Mouse (Mus musculus) embryonic facial prominence, embryonic 14.5 days (tissue): ENCODE data around the gene Tbx4. TPM values are rescaled to one million over a fixed set of nuclear protein-coding genes. Genes with fewer than 3 reads are reported as not detected.

ENCODE experiments used
- ATAC-seq: fragments of 200-750 bp; cut with Nextera tagmentation; 2 replicates; pipeline ENCODE4 v1.8.0; 2017; ENCODE audit warnings: low read depth, moderate number of reproducible peaks, moderate TSS enrichment
- DNase-seq: peaks from one replicate; pipeline ENCODE4 v3.0.0-alpha.2; 2015; ENCODE audit warnings: low spot score
- H3K27ac ChIP-seq: fragments of 300-500 bp; sonication (generic); replicated peaks from 2 replicates; pipeline ENCODE4 v1.5.1; 2014; ENCODE audit warnings: low read depth, mild to moderate bottlenecking, low read length, moderate library complexity
- H3K27me3 ChIP-seq: fragments of 300-500 bp; sonication (generic); replicated peaks from 2 replicates; pipeline ENCODE4 v1.6.1; 2014; ENCODE audit warnings: low read length; ENCODE audit not compliant: control insufficient read depth, insufficient read depth
- H3K36me3 ChIP-seq: fragments of 300-500 bp; sonication (generic); 2 replicates; pipeline ENCODE4 v1.6.1; 2014; ENCODE audit warnings: low read length, mixed read lengths; ENCODE audit not compliant: control insufficient read depth, insufficient read depth
- H3K4me1 ChIP-seq: fragments of 300-500 bp; sonication (generic); 2 replicates; pipeline ENCODE4 v1.6.1; 2014; ENCODE audit warnings: antibody characterized with exemption, low read length; ENCODE audit not compliant: control insufficient read depth, insufficient read depth
- H3K4me2 ChIP-seq: fragments of 300-500 bp; sonication (generic); 2 replicates; pipeline ENCODE4 v1.6.1; 2014; ENCODE audit warnings: low read depth, mild to moderate bottlenecking, low read length, moderate library complexity, mixed read lengths
- H3K4me3 ChIP-seq: fragments of 300-500 bp; sonication (generic); 2 replicates; pipeline ENCODE4 v1.5.1; 2014; ENCODE audit warnings: low read depth, mild to moderate bottlenecking, low read length
- H3K9ac ChIP-seq: fragments of 300-500 bp; sonication (generic); 2 replicates; pipeline ENCODE4 v1.6.1; 2014; ENCODE audit warnings: low read depth, mild to moderate bottlenecking, low read length, moderate library complexity, mixed read lengths
- H3K9me3 ChIP-seq: fragments of 300-500 bp; sonication (generic); 2 replicates; pipeline ENCODE4 v1.6.1; 2016; ENCODE audit warnings: low read length; ENCODE audit not compliant: control insufficient read depth
- WGBS: fragments of 180-500 bp; shearing (Covaris S2); extraction: QIAGEN DNeasy Blood & Tissue Kit; methylation state at CpG from one replicate; pipeline ENCODE4 v1.1.7; 2014; 5-methylcytosine and 5-hydroxymethylcytosine counted together
- polyA plus RNA-seq: library from polyadenylated mRNA; unstranded; fragments of >200 nt; fragmentation: Nextera tagmentation; extraction: Ambion mirVana; gene quantifications from 2 replicates; pipeline ENCODE4 v1.2.1, GENCODE M21; 2014

The Tbx4 gene
- polyA plus RNA-seq, 1 experiment from 2014 or later = 0.85 TPM

- no peak overlapping the region for H3K4me2 ChIP-seq
- no peak for DNase-seq
- H3K9me3 ChIP-seq = no peaks in the 10 kb centered on the region
- no peak for ATAC-seq
- no peak overlapping the region for H3K27ac ChIP-seq
- no peaks in the 10 kb centered on the region; the same call in 1 of the 2 replicates for H3K4me1 ChIP-seq
- 0 out of 2 replicates have a peak overlapping the region, but pooled peaks have one; percentile 1 for H3K4me3 ChIP-seq
- WGBS = 3% methylated on average over 22 of the region's 22 CpGs
- no peak overlapping the region for H3K9ac ChIP-seq
- H3K27me3 ChIP-seq = peaks cover 75% of the 10 kb centered on the region
- no peaks in the 10 kb centered on the region for H3K36me3 ChIP-seq
Observed at GRCm38 (mm10) chr11:85886429-85886785, 185 bp downstream of the Tbx4 start.

GRCm38 (mm10) chr11:85887273-85887672 is 1.1 kb downstream of the Tbx4 start:
- ATAC-seq (no peak), DNase-seq (no peak)
- Histone ChIP-seq H3K4me3 (no peak overlapping the region), H3K9ac (no peak overlapping the region), H3K36me3 (no peaks in the 10 kb centered on the region), H3K27me3 (peaks cover 78% of the 10 kb centered on the region), H3K4me2 (no peak overlapping the region), H3K9me3 (no peaks in the 10 kb centered on the region), H3K27ac (no peak overlapping the region), H3K4me1 (no peaks in the 10 kb centered on the region; the same call in 1 of the 2 replicates)
- WGBS = 26% methylated on average over 6 of the region's 6 CpGs

DNA sequence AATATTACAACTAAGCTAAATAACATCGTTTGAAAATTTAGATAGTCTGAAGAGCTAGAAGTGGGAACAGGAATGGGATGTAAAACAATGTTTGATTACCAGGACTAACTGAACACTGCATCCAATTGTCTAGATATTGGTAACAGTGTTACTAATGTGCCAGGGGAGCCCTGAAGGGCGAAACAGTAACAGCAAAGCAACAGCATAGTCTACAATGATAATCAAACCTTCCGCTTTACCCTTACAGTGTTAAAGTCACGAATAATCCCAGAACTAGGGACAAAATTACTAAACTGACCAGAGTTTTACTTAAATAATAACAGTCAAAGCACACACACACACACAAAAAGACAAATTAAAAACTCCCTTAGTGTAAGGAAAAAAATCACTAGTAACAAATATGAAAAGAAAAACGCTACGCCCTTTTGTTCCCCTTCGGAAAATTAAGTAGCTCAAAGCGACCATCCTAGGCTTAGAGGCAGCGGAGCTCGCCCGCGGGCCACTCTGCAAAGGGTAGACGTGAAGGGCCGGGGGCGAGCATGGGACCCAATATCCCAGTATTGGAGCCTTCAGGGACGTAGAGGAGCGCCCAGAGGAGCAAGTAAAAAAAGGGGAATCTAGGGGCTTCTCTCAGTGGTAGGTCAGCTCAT is 1.7 kb downstream of the Tbx4 start:
- Histone ChIP-seq H3K36me3 (no peaks in the 10 kb centered on the region), H3K27ac (no peak overlapping the region), H3K4me3 (peak overlapping the region; percentile 10), H3K9ac (no peak overlapping the region), H3K4me1 (no peaks in the 10 kb centered on the region; the same call in 1 of the 2 replicates), H3K27me3 (peaks cover 82% of the 10 kb centered on the region), H3K4me2 (peak overlapping the region; percentile 33), H3K9me3 (no peaks in the 10 kb centered on the region)
- DNase-seq = no peak
- WGBS = 6% methylated on average over 17 of the region's 17 CpGs
- ATAC-seq = no peak

DNA sequence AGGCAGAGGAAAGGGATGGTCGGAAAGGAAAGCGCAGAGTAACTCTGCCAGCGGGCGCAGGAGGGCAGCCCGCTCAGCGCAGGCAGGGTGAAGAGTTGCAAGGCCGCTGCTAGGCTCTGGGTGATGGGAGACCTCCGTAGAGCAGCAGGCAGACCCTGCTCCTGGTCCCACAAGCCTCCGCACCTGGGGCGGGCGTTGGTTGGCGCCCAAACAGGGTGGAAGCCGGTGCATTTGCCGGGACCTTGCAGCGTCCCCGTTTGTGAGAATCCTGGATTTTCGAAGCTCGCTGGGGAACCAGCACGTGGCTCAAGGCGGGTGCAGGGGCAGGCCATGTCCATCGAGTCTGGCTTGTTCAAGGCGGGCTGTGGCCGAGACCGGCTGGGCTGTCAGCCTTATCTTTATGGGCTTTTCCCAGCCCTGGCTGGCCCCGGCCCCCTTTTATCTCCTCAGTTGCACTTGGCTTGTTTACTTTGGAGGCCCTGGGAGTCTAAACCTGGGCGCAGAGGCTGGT is 2.3 kb downstream of the Tbx4 start:
- 13% methylated on average over 12 of the region's 26 CpGs for WGBS
- Histone ChIP-seq H3K9ac (no peak overlapping the region), H3K4me1 (no peaks in the 10 kb centered on the region; the same call in 1 of the 2 replicates), H3K27me3 (peaks cover 87% of the 10 kb centered on the region), H3K36me3 (no peaks in the 10 kb centered on the region), H3K4me2 (peak overlapping the region; percentile 33), H3K27ac (no peak overlapping the region), H3K4me3 (peak overlapping the region; percentile 10), H3K9me3 (no peaks in the 10 kb centered on the region)
- DNase-seq (no peak), ATAC-seq (no peak)

- DNase-seq = no peak
- ATAC-seq = no peak
- WGBS = 53% methylated on average over 8 of the region's 8 CpGs
- Histone ChIP-seq H3K4me3 (no peak overlapping the region), H3K27me3 (peaks cover 94% of the 10 kb centered on the region), H3K27ac (no peak overlapping the region), H3K9me3 (no peaks in the 10 kb centered on the region), H3K9ac (no peak overlapping the region), H3K36me3 (no peaks in the 10 kb centered on the region), H3K4me1 (no peaks in the 10 kb centered on the region; the same call in 1 of the 2 replicates), H3K4me2 (no peak overlapping the region)
Observed at GRCm38 (mm10) chr11:85889056-85889729, 3.0 kb downstream of the Tbx4 start.

GRCm38 (mm10) chr11:85889730-85890562 is 3.7 kb downstream of the Tbx4 start:
- peaks cover 95% of the 10 kb centered on the region for H3K27me3 ChIP-seq
- WGBS = 7% methylated on average over 43 of the region's 47 CpGs
- no peaks in the 10 kb centered on the region for H3K36me3 ChIP-seq
- H3K4me2 ChIP-seq = no peak overlapping the region
- 0 out of 2 replicates have a peak overlapping the region, but pooled peaks have one; percentile 6 for H3K4me3 ChIP-seq
- DNase-seq (no peak), ATAC-seq (no peak)
- no peaks in the 10 kb centered on the region; the same call in 1 of the 2 replicates for H3K4me1 ChIP-seq
- no peak overlapping the region for H3K9ac ChIP-seq
- no peak overlapping the region for H3K27ac ChIP-seq
- H3K9me3 ChIP-seq = no peaks in the 10 kb centered on the region

- H3K9ac ChIP-seq = no peak overlapping the region
- H3K27ac ChIP-seq = no peak overlapping the region
- no peaks in the 10 kb centered on the region for H3K36me3 ChIP-seq
- no peaks in the 10 kb centered on the region; the same call in 1 of the 2 replicates for H3K4me1 ChIP-seq
- DNase-seq (no peak), ATAC-seq (no peak)
- 0 out of 2 replicates have a peak overlapping the region, but pooled peaks have one; percentile 6 for H3K4me3 ChIP-seq
- no peaks in the 10 kb centered on the region for H3K9me3 ChIP-seq
- H3K27me3 ChIP-seq = peaks cover 95% of the 10 kb centered on the region
- no peak overlapping the region for H3K4me2 ChIP-seq
- WGBS = 2% methylated on average over 13 of the region's 13 CpGs
Observed at GRCm38 (mm10) chr11:85890563-85890845, 4.3 kb downstream of the Tbx4 start.

DNA sequence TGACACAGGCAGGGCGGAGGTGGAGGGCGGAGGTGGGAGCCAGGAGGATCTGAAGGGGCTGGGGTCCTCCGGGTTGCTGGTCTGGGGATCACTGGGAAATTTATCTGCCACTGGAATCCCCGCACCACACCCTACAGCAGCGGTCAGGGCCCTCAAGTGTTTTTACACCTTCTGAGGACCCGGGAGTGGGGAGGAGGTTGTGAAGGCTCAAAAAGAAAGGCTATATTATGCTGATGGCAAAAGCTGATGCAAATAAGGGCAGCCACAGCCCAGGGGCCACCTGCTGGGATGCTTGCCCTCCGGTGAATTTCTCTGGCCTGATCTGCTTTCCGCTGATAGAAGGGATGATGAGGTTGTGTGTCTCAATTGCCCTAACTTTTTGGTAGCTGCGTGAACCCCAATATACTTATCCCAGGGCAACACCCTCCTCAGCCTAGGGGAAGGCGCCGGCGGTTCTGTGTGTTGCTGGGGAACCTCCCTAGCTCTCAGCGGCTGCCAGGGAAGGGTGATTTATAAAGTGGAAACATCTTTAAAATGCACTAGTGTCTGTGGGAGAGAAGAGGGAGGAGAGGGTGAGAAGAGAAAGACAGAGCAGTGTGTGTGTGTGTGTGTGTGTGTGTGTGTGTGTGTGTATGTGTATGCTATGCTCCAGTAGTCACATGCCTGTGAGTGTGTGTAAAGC is 4.9 kb downstream of the Tbx4 start:
- no peak for DNase-seq
- no peak overlapping the region for H3K9ac ChIP-seq

More for the DNA sequence above, 4.9 kb downstream of the Tbx4 start:
- Histone ChIP-seq H3K36me3 (no peaks in the 10 kb centered on the region), H3K4me2 (no peak overlapping the region), H3K27ac (no peak overlapping the region), H3K4me1 (no peaks in the 10 kb centered on the region; the same call in 1 of the 2 replicates), H3K27me3 (peaks cover 95% of the 10 kb centered on the region), H3K4me3 (peak overlapping the region; percentile 3; the same call in 1 of the 2 replicates), H3K9me3 (no peaks in the 10 kb centered on the region)
- no peak for ATAC-seq
- WGBS = 6% methylated on average over 13 of the region's 13 CpGs
